Mouse (Mus musculus) forelimb bud, embryonic 11.5 days (tissue): ENCODE measurements around the gene Gm20481.
"Not testable (repeated sequence)": the region's sequence is repeated elsewhere in the genome, so short reads cannot be mapped to it uniquely, and the experiment has no call there.

Experiments used
- DNase-seq: peaks from one replicate; pipeline ENCODE4 v3.0.0-alpha.2; 2012; ENCODE audit warnings: low read depth, low spot score

The Gm20481 gene

GRCm38 (mm10) chr17:34969822-34970221 lies at the start of gene Gm20481:
Gene Gm20481, plus strand, starts transcription at chr17:34969912.
- not testable (repeated sequence) for DNase-seq

- DNase-seq: no peak
Observed at GRCm38 (mm10) chr17:34922939-34923338, 46.8 kb upstream of the Gm20481 start.

GRCm38 (mm10) chr17:34924258-34924657 lies 45.5 kb upstream of the Gm20481 start:
- DNase-seq: no peak

GRCm38 (mm10) chr17:34927306-34928019 lies 42.2 kb upstream of the Gm20481 start:
- DNase-seq: no peak

- DNase-seq: no peak
Observed at GRCm38 (mm10) chr17:34928841-34929240, 40.9 kb upstream of the Gm20481 start.

- DNase-seq: peak; percentile 95
Observed at GRCm38 (mm10) chr17:34931061-34931734, 38.5 kb upstream of the Gm20481 start, which contains the start of gene Neu1. Gene Neu1, plus strand, starts transcription at chr17:34931253.

- DNase-seq: no peak
Observed at GRCm38 (mm10) chr17:34931735-34932098, 38.0 kb upstream of the Gm20481 start.

- no peak for DNase-seq
Observed at GRCm38 (mm10) chr17:34932287-34932686, 37.4 kb upstream of the Gm20481 start.

- no peak for DNase-seq
Observed at GRCm38 (mm10) chr17:34934031-34934430, 35.7 kb upstream of the Gm20481 start.

GRCm38 (mm10) chr17:34934830-34935229 lies 34.9 kb upstream of the Gm20481 start:
- DNase-seq: no peak

GRCm38 (mm10) chr17:34937960-34938505 lies 31.7 kb upstream of the Gm20481 start:
- no peak for DNase-seq

GRCm38 (mm10) chr17:34941344-34942041 lies 28.2 kb upstream of the Gm20481 start:
- no peak for DNase-seq

GRCm38 (mm10) chr17:34943128-34943815 lies 26.4 kb upstream of the Gm20481 start:
- no peak for DNase-seq

- DNase-seq: no peak
Observed at GRCm38 (mm10) chr17:34944362-34944761, 25.4 kb upstream of the Gm20481 start.

GRCm38 (mm10) chr17:34946486-34947140 lies 23.1 kb upstream of the Gm20481 start:
- no peak for DNase-seq

- no peak for DNase-seq
Observed at GRCm38 (mm10) chr17:34947606-34948005, 22.1 kb upstream of the Gm20481 start.

GRCm38 (mm10) chr17:34948721-34949552 lies 20.8 kb upstream of the Gm20481 start:
- DNase-seq: not testable (repeated sequence)

- no peak for DNase-seq
Observed at GRCm38 (mm10) chr17:34949553-34949969, 20.2 kb upstream of the Gm20481 start.

GRCm38 (mm10) chr17:34950514-34951455 lies 18.9 kb upstream of the Gm20481 start:
- no peak for DNase-seq
